Mouse (Mus musculus) thymus, postnatal 4 days (tissue): ENCODE measurements around the gene Susd3.

Source experiments
- DNase-seq: peaks from one replicate; pipeline ENCODE4 v3.0.0; 2021

Susd3 gene

GRCm38 (mm10) chr13:49248467-49248862 lies at the start of gene Susd3:
Gene Susd3 (minus strand): TSS chr13:49248706.
- no peak for DNase-seq

DNA sequence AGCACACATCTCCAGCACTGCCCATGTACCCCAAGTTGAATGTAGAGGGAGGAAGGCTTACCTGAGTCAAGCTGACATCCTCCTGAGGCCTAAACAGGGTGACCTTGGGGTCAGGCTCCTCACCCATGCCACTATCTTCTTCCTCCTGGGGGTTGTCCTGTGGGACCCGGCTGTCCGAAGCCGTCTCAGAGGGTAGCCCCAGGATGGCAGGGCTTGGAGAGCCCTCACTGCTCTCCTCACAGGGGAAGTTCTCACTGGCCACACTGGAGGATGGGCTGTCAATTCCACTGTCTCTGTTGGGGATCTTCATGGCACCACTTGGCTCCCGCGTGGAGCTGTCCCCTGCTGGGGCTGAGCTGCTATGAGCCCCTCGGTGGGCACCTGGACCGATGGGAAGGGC lies 47.8 kb upstream of the Susd3 start:
- no peak for DNase-seq

GRCm38 (mm10) chr13:49294108-49294507 lies 45.6 kb upstream of the Susd3 start:
- no peak for DNase-seq

DNA sequence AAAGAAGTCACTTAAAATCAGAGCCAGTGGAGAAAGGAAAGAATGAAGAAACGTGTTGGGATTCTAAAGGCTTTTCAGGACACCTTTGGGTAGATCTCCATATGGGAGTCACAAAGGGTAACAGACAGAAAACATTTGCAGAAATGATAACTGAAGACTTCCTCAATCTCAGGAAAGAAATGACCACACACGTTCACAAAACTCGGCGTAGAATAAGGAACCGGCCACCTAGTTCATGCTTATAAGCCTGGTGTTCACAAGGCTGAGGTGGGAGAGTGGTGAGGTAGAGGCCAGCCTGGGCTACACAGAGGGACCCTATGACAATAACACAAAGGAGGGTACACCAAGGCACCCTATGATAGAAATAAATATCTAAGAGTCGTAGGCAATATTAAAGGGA lies 43.4 kb upstream of the Susd3 start:
- DNase-seq: no peak

DNA sequence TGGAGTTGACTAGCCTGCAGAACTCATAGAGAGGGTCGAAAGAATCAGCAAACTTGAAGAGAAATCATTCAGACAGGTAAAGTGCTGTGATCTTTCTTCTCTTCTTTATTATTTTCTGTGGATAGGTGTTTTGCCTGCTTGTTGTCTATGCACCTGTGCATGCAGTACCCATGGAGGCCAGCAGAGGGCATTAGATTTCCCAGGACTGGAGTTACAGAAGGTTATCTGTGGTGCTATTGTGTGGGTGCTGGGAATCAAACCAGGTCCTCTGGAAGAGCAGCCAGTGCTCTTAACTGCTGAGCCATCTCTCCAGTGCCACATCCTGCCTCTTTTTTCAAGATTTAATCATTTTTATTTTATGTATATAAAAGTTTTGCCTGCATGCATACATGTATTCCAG lies 42.9 kb upstream of the Susd3 start:
- peak; percentile 77 for DNase-seq

DNA sequence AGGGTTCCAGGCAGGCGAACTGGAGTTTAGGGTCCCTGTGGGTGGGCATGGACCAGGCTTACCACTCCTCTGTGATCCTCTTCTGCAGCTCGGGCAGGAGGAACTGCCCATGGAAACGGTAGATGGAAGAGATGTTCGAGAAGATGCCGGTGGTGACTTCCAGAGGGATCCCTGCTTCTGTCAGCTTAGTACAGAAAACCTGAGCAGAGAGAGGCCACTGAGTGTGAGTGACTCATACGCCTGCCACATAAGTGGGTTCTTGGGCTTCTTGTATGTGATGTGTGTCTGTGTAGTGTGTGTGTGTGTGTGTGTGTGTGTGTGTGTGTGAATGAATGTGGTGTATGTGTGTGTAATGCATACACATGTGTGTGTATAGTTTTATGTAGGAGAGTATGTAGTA lies 38.7 kb upstream of the Susd3 start:
- DNase-seq: no peak

- DNase-seq: no peak
These were observed 38.2 kb upstream of the Susd3 start for GRCm38 (mm10) chr13:49286750-49287149.

DNA sequence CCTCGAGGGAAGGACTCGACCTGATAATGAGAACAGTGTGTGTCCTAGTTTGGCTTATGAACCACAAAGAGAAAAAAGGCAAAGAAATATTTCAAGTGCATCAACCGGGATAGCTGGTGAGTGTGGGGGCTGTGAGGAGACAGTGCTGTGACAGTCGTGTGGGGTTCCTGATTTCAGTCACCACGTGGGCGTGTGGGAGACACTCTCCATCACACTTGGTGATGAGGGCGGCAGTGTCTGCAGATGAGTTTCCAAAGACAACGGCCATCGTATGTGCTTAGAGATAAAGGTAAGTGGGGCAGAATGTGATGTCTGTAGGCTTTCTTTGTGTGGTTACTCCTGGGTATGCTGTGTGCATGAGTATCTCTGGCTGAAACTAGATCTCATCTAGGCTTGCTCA lies 35.2 kb upstream of the Susd3 start:
- no peak for DNase-seq

DNA sequence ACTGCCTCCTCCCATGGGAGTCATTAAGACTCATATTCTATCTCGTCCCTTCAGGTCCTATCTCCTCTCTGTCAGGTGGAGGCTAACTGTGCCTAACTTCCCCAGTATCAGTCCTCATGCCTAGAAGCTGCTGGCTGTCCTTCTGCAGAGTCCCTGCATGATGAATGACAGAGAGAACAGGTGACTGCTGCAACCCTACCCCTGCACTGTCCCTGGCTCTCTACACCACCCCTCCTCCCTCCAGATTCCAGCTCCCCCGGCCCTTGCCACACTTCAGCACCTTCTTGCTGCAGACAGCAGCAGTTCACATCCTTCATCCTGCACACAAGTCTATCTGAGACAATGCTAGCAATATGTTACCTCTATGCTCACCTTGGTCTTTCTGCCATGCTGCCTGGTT lies 33.7 kb upstream of the Susd3 start:
- DNase-seq: no peak

GRCm38 (mm10) chr13:49271831-49272765 lies 23.6 kb upstream of the Susd3 start:
- DNase-seq: peak; percentile 46

DNA sequence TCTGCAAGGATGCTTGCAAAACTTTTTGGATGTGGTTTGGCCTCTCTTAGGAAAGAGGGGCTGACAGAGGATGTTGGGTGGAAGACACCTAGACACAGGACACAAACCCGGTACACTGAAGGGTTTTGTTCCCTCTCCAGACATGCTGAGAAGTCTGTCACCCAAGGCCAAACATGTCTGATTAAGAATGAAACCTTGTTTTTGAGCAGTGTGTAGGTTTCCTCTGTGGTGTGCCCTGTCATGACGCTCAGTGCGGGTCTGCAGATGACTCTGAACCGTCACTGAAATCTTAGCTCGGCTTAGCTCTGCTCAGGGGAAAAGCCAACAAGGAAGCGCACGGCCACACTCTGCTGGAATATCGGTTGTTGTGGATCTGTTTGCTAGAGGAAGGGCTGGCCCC lies 22.0 kb upstream of the Susd3 start:
- DNase-seq: no peak

- no peak for DNase-seq
These were observed 19.1 kb upstream of the Susd3 start for GRCm38 (mm10) chr13:49267645-49268044.

GRCm38 (mm10) chr13:49260036-49260722 lies 11.7 kb upstream of the Susd3 start:
- no peak for DNase-seq

DNA sequence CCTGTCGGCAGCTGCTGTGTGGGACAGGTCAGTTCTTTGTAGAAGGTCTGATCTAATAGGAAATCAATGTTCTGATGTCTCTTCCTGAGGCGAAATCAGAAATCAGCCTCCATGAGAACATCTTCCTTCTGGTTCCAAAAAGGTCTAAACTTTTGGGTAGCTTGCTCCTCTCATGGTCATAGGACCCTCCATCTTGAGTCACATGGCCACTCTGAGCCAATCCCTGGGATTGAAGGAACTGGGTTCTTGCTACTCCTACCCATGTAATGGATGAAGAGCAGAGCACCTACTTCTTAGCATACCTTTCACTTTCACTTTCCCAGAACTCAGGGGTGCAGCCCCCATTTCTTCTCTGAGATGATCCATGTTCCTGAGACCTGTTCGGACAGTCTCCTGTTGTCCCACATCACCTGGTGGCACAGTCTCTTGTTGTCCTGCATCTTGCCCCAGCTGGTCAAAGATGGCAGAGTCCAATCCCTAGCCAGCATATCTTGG lies 9.4 kb upstream of the Susd3 start:
- no peak for DNase-seq

- no peak for DNase-seq
These were observed 4.2 kb upstream of the Susd3 start for GRCm38 (mm10) chr13:49252746-49253145.

- no peak for DNase-seq
These were observed 3.6 kb upstream of the Susd3 start for GRCm38 (mm10) chr13:49252113-49252512.

- DNase-seq: no peak
These were observed 2.4 kb upstream of the Susd3 start for GRCm38 (mm10) chr13:49250716-49251517.

DNA sequence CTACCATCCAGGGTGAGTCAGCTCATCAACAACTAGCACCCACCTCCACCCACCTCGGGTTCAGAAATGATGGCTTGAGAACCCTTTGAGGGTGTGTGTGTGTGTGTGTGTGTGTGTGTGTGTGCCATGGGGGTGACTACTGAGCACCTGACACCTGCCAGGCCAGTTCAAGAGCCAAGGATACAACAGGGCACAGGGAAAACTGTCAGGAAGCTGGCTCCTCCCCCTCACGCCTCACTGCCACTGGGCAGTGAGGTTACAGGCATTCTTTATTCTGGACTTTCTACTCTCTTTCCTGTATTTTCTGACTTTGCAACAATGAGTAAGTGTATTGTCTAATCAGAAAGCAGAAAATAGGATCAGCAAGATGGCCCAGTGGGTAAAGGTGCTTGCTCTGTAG lies 1.1 kb upstream of the Susd3 start:
- no peak for DNase-seq

GRCm38 (mm10) chr13:49248923-49249322 lies 417 bp upstream of the Susd3 start:
- no peak for DNase-seq

GRCm38 (mm10) chr13:49247740-49248466 lies 603 bp downstream of the Susd3 start:
- DNase-seq: peak; percentile 80

DNA sequence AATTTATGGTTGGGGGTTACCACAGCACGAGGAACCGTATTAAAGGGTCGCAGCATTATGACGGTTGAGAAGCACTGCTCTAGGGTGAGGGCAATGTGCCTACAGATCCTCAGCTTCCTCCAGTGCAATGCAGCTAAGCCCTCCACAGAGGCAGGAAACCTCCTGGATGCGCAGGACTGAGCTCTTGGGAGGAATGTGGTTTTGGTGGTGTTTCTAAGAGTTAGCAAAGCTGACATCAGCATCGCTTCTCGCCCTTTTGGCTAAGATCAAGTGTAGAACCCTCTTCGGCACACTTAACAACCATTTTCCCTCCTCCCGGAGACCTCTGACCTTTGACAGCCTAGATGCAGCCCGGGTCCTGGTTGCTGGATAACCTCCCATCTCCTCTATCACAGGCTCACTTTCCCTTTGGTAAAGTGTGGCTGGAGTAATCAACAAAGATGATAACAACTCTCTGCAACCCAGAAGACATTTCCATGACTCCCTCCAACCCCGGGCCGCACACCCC lies 1.2 kb downstream of the Susd3 start:
- no peak for DNase-seq

- DNase-seq: no peak
These were observed 1.9 kb downstream of the Susd3 start for GRCm38 (mm10) chr13:49246626-49247025.
